Mouse (Mus musculus) cerebellum, adult 2 months (tissue): ENCODE data around the gene Foxc2.

ENCODE experiments used
- CTCF ChIP-seq: fragments of 200-500 bp; IDR thresholded peaks from 2 replicates; pipeline ENCODE4 v1.5.1; 2011; ENCODE audit warnings: low read depth, mild to moderate bottlenecking, control low read depth, low read length, moderate library complexity, borderline replicate concordance; ENCODE audit not compliant: insufficient read depth
- POLR2A ChIP-seq: fragments of 200-500 bp; IDR thresholded peaks from 2 replicates; pipeline ENCODE4 v1.6.1; 2011; ENCODE audit warnings: low read length, control low read depth, borderline replicate concordance; ENCODE audit not compliant: insufficient read depth

DNA sequence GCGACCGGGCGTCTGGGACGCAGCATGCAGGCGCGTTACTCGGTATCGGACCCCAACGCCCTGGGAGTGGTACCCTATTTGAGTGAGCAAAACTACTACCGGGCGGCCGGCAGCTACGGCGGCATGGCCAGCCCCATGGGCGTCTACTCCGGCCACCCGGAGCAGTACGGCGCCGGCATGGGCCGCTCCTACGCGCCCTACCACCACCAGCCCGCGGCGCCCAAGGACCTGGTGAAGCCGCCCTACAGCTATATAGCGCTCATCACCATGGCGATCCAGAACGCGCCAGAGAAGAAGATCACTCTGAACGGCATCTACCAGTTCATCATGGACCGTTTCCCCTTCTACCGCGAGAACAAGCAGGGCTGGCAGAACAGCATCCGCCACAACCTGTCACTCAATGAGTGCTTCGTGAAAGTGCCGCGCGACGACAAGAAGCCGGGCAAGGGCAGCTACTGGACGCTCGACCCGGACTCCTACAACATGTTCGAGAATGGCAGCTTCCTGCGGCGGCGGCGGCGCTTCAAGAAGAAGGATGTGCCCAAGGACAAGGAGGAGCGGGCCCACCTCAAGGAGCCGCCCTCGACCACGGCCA, 717 bp downstream of the Foxc2 start:
- TF ChIP-seq CTCF (no peak), POLR2A (no peak)
